Mouse (Mus musculus): ENCODE results near the gene Lilrb4a. TPM values are rescaled to one million over a fixed set of nuclear protein-coding genes. Genes with fewer than 3 reads are reported as not detected.

The Lilrb4a gene
- polyA plus RNA-seq, 1 experiment from 2014 or later, result 1.3 TPM

GRCm38 (mm10) chr10:51529497-51529896 is 38.7 kb downstream of the Lilrb4a start:
- ATAC-seq (ENCODE audit: low FRiP score), result no peak
- Histone ChIP-seq H3K27me3 (no peaks in the 10 kb centered on the region), H3K4me3 (no peak overlapping the region), H3K9ac (no peak overlapping the region), H3K9me3 (replicated peaks) (no peaks in the 10 kb centered on the region), H3K4me2 (replicated peaks) (no peak overlapping the region), H3K27ac (no peak overlapping the region), H3K4me1 (no peaks in the 10 kb centered on the region), H3K36me3 (no peaks in the 10 kb centered on the region)
- 86% methylated on average over 3 of the region's 3 CpGs for WGBS

- Histone ChIP-seq H3K4me1 (no peaks in the 10 kb centered on the region), H3K9ac (no peak overlapping the region), H3K4me2 (replicated peaks) (no peak overlapping the region), H3K36me3 (no peaks in the 10 kb centered on the region), H3K9me3 (replicated peaks) (no peaks in the 10 kb centered on the region), H3K27me3 (no peaks in the 10 kb centered on the region), H3K27ac (no peak overlapping the region), H3K4me3 (no peak overlapping the region)
- 88% methylated on average over 7 of the region's 7 CpGs for WGBS
- no peak for ATAC-seq (ENCODE audit: low FRiP score)
Observed at GRCm38 (mm10) chr10:51530813-51531212, 40.1 kb downstream of the Lilrb4a start.

Other genes with a start within 250 kb of the Lilrb4a start
- not detected in 2 replicates for gene Gm49339, start 10.3 kb upstream of the Lilrb4a start, polyA plus RNA-seq (2016; fragmentation: Nextera tagmentation; extraction: Ambion mirVana)
- gene Lilr4b, start 10.3 kb upstream of the Lilrb4a start, polyA plus RNA-seq (2016; fragmentation: Nextera tagmentation; extraction: Ambion mirVana), result 0.38 TPM in 1 of 2 replicates, not detected in the other
- 2.1 and 2.6 TPM in 2 replicates for gene Fam162b, start 99.6 kb downstream of the Lilrb4a start, polyA plus RNA-seq (2016; fragmentation: Nextera tagmentation; extraction: Ambion mirVana)
- 0.09 TPM in 1 of 2 replicates, not detected in the other for gene Gprc6a, start 140.5 kb downstream of the Lilrb4a start, polyA plus RNA-seq (2016; fragmentation: Nextera tagmentation; extraction: Ambion mirVana)
- not detected in 2 replicates for gene Rfx6, start 186.8 kb downstream of the Lilrb4a start, polyA plus RNA-seq (2016; fragmentation: Nextera tagmentation; extraction: Ambion mirVana)

All from hindbrain, embryonic 12.5 days (tissue).